Mouse (Mus musculus): ENCODE measurements around the gene Pdk2.

Gene Pdk2

GRCm38 (mm10) chr11:94987851-94988250, 53.3 kb downstream of the Pdk2 start:
- DNase-seq (ENCODE audit: low spot score in 2 of 2), result no peak

- no peak for DNase-seq (ENCODE audit: low spot score in 2 of 2)
Measured at GRCm38 (mm10) chr11:94987341-94987740, 53.8 kb downstream of the Pdk2 start.

GRCm38 (mm10) chr11:94986435-94986834, 54.7 kb downstream of the Pdk2 start:
- DNase-seq (ENCODE audit: low spot score in 2 of 2), result no peak

GRCm38 (mm10) chr11:94985822-94986221, 55.3 kb downstream of the Pdk2 start:
- DNase-seq (ENCODE audit: low spot score in 2 of 2), result no peak

GRCm38 (mm10) chr11:94985140-94985539, 56.0 kb downstream of the Pdk2 start:
- DNase-seq (ENCODE audit: low spot score in 2 of 2), result no peak

GRCm38 (mm10) chr11:94979462-94980179, 61.5 kb downstream of the Pdk2 start:
- DNase-seq (ENCODE audit: low spot score in 2 of 2), result no peak

GRCm38 (mm10) chr11:94978947-94979346, 62.2 kb downstream of the Pdk2 start:
- peak; percentile 94 to 95 for DNase-seq (ENCODE audit: low spot score in 2 of 2)

- no peak for DNase-seq (ENCODE audit: low spot score in 2 of 2)
Measured at GRCm38 (mm10) chr11:94978178-94978915, 62.8 kb downstream of the Pdk2 start.

Measured in urinary bladder, adult 18-20 months (tissue).